Mouse (Mus musculus) left cerebral cortex, adult 8-10 months (tissue): ENCODE measurements at regions not wholly inside any gene's neighbourhood (a gene's known extent, or its start where the extent isn't known, plus 50 kb on each side); places are given as distances from the start of the nearest gene placed in this dataset.
A peak's percentile ranks its signal among the peaks of the same experiment; 100 is the strongest.

Experiments
- DNase-seq, 2 experiments: peaks; one replicate each; pipeline ENCODE4 v3.0.0; 2022; ENCODE audit warnings: low spot score in 2 of 2

- DNase-seq, result no peak
Measured at GRCm38 (mm10) chr19:59642606-59643005, 184.4 kb downstream of the Emx2 start.

DNA sequence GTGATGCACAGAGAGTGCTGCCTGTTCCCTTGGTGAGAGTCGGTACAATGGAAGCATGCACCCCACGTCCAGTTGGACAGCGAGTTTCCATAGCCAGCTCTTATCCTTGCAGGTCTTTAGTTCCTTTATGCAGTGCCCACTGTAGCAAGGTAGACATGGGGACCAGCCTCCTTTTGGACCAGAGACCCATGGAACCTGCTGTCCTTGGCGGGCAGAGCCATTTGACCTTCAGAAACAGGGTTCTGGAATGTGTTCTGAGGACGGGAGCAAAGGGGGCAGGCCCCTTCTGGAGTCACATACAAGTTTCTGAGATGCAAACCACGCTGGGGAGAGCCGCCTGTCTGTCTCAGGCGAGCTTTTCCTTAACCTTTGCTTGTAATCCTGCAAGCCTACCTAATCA is 188.1 kb downstream of the Emx2 start:
- DNase-seq, result no peak

GRCm38 (mm10) chr19:59646656-59647055 is 188.5 kb downstream of the Emx2 start:
- no peak for DNase-seq

DNA sequence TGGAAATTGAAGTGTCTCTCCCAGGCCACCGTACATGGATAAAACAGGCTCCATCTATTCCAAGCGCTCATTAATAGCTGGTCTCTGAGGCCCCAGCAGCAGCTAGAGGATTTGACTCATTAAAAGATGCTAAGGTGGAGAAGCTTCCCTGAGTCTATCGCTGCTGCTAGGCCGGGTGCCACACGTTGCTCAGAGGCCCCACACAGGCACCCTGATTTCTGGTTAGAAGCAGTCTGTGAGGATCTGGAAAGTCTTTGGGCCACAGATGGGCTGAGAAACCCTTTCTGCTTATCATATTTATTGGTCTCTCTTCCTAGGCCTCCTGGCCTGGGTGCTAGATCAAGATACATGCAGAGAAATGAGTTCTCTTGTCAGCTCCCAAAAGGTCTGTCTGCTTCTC is 191.2 kb downstream of the Emx2 start:
- DNase-seq, result no peak

DNA sequence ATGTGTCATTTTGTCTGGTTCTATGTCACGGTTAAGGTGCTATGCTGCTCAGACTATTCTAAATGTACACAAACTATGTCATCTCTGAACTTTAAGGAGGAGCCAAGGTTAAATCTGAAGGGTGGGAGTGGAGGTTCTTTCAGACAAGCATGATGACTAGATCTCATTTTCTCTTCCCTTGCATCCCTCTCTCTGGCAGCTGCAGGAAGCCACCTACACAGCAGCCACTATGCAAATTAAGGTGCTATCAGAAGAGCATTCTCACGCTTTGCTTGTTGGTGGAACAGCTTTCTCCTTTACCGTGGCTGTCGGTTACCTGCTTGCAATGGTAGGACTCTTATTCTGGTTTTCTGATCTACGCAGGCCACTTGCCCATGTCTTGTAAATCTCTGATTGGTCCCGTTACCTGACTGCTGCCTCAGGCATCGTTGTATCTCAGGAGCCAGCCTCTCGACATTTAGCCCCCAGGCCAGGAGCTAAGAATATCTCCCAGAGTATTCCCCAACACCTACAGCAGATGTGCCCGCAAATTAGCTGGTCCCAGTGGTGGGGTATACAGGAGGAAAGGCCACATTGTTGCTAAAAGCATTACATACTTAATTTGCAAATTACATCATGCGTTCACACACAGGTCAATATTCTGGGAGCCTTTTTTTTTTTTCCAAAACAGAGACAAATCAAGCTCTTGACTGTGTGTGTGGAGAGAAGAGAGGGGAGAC is 192.6 kb downstream of the Emx2 start:
- peak in 1 of 2 experiments; percentile 22 for DNase-seq

GRCm38 (mm10) chr19:59653631-59654367 is 195.6 kb downstream of the Emx2 start:
- DNase-seq, result no peak

- DNase-seq, result no peak
Measured at GRCm38 (mm10) chr19:59655321-59655720, 197.1 kb downstream of the Emx2 start.

- no peak for DNase-seq
Measured at GRCm38 (mm10) chr19:59669793-59670192, 211.6 kb downstream of the Emx2 start.

GRCm38 (mm10) chr19:59673537-59673936 is 215.4 kb downstream of the Emx2 start:
- no peak for DNase-seq

DNA sequence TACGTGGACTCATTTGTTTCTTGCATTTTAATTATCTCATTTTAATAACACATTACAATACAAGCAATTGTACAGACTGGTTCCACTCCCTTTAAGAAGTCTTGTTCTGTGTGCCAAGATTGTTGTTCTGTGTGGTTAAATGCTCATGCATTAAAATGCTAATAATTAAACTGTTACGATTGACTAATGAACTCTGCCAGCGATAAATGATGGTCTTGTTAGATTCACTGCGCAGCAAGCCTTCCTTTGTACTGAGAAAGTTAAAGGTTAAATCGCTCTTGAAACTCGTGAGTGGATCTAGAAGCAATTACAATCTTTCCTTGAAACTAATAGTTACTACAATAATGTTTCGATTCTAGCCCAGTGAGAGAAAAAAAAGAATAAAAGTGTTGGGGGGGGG is 221.0 kb downstream of the Emx2 start:
- DNase-seq, result no peak

- DNase-seq, result no peak
Measured at GRCm38 (mm10) chr19:59680356-59680755, 222.2 kb downstream of the Emx2 start.

DNA sequence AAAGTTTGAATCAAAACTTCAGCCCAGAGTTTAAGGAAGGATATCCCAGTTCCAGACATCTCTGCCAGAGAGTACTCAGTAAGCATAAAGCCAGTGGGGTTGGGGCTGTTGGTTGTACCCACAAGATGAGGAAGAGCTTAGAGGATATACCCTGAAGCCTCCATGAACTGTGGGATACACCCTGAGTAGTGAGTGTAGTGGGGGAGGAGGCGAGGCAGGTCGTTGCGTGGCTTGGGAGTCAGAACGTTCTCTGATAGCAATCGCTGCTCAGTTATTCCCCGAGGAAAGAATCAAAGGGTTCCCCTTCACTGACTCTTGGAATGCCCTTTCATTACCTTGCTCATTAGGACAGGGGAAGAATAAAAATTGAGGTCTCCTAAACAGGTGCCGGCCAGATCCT is 226.1 kb downstream of the Emx2 start:
- DNase-seq, result no peak

- DNase-seq, result no peak
Measured at GRCm38 (mm10) chr19:59685826-59686717, 227.9 kb downstream of the Emx2 start.

DNA sequence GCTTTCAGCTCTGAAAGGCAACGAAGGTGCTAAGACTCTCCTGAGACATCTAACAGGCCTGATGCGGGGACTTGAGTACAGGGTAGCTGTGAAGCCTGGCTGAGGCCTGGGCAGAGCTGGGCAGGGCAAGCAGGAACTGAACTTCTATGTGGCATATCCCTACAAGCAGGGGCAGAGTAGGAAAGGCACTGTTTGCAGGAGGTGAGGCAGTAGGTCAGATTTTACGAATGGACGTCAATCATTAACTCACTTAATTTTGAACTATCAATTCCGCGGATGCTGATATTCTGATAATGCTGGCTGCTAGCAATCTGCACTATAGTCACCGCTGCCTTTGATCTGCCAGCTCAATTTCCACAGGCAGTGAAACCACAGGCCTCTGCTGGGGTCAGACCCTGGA is 229.0 kb downstream of the Emx2 start:
- DNase-seq, result no peak

DNA sequence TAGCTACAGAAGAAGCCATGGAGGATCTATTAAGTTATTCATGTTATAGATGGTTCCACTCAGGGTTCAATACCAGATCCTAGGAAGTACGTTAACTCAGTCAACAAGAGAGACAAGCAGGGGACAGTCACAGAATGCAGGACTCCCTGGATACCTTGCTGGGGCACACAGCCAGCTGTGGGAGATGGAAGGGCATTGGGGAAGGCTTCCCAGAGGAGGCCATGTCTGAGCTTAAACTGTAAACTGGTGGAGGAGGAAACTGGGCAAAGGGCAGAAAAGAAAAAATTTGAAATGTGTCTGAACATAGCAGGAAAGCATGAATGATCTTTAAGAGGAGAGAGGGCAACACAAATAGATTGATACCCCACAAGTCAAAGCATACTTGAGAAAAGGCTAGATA is 229.5 kb downstream of the Emx2 start:
- no peak for DNase-seq

DNA sequence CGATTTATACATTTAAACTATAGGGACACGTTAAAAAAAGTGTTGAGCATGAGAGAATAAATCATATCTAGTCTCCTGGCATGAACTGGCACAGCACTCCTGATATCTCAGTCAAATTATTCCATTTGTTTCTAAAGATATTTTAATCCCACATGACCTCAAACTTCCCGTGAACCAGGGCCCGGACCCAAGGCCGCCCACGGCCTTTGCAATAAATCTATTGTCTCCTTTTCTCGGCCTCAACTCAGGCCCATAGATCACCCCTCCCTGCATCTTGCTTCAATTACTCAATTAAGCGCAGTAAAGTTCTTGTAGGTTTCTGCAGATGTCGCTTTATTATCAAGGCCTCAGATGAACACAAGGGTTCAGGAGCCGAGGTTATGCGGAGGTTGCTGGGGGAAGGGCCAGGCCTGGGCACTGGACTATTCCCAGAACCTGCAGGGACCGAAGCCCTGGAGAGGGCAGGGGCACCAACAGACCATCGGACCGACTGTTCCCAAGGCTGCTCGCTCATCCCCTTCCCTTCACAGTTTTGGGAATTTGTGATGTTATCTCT is 233.4 kb downstream of the Emx2 start:
- DNase-seq, result no peak

DNA sequence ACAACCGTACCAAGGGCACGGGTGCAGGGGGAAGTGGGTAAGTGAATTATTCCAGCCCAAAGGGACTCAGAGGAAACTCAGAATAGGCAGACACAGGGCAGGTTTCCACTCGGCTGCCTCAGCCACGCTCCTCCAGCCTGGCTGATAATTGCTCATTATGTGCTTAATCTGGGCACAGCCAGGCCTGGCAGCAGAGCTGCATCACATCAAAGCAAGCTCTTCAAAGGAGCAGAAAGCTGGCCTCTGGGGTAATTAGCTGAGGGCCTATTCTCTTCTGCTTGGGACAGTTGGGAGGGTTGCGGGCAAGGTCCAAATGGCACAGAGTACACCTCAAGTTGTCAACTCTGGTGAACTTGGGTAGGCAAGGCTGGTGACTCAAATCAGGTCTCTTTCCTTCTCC is 239.5 kb downstream of the Emx2 start:
- DNase-seq, result peak in 1 of 2 experiments; percentile 48

DNA sequence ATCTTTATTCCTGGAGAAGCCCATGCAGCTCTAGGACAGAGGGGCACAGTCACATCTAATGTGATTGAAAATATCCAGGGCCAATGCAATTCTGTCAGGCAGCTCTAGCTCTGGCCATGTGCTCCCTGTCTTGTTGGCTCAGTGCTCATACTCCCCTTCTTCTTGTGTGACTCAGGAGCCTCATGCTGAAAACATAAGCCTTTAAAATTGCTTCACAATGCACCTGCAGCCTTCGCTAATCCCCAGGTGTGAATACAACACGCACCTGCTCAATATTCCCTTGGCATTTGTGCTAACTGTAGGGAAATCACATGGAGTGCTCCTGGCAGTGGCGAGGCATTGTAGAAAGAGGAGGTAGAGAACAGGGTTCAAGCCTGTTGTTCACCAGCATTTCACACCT is 242.0 kb downstream of the Emx2 start:
- no peak for DNase-seq

- no peak for DNase-seq
Measured at GRCm38 (mm10) chr19:59707106-59707505, 236.3 kb downstream of the Rab11fip2 start.

DNA sequence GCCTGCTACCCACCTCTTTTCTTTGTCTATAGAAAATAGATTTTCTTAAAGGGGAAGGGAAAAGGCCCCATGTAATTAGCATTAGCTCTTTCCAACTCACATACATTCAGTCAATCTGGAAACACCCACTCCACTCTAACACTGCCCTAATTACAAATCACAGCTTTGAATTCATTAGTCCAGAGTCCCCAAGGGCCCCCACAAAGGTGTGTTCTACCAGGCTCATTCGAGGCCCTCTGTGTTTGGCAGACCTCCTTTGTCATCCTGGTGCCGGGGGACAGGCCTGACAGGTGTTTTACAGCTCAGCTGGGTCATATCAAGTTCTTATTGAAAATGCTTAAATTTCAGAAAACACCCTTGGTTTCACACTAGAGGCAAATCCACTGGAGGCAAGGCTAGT is 234.3 kb downstream of the Rab11fip2 start:
- no peak for DNase-seq

DNA sequence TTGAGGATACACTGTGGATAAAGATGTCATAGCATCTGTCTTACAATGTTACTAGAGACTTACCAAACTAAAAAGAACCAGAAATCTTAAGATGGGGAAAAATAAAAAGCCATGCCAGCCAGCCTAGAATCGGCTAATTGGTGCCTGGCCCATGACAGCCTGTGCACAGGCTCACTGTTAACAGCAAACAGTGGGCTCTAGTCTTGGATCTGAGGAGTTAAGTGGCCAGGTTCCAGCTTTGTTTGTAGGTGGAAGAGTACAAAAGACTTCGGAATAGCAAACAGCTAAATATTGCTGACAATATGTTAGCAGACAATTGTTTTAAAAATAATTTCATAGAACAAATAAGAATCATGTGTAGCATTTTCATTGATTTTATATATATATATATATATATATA is 228.4 kb downstream of the Rab11fip2 start:
- no peak for DNase-seq
